Mouse (Mus musculus) layer of hippocampus, adult 6 months (tissue): ENCODE data around the gene Pign. TPM values are rescaled to one million over a fixed set of nuclear protein-coding genes. Genes with fewer than 3 reads are reported as not detected.

Experiments
- long read RNA-seq, 2 experiments: library from polyadenylated mRNA; unstranded; transcript quantifications; one replicate each; pipeline ENCODE4 v2.0.0; 2019 to 2020
- microRNA-seq: library from miRNA; unstranded; fragments of <30 nt; microRNA quantifications from one replicate; pipeline ENCODE4 v1.2.0, GENCODE M21; 2020
- polyA plus RNA-seq: library from polyadenylated mRNA; unstranded; fragments of <200 nt; fragmentation: Nextera tagmentation; gene quantifications from 2 replicates; pipeline ENCODE4 v1.2.3, GENCODE M21; 2021

Pign gene
- 1.9 and 2.5 TPM in 2 replicates for polyA plus RNA-seq
- long read RNA-seq, experiment 1, partial matches to known transcripts, result 1 of 2 reads
- long read RNA-seq, experiment 1, other reads (novel, unspliced or antisense), result 1 of 2 reads
- long read RNA-seq, experiment 2, full-length matches to known transcripts, result 7 of 18 reads
- long read RNA-seq, experiment 2, partial matches to known transcripts, result 1 of 18 reads
- long read RNA-seq, experiment 2, other reads (novel, unspliced or antisense), result 10 of 18 reads

GRCm38 (mm10) chr1:105663171-105663961, at the start of gene Pign, which contains the start of gene Relch:
Gene Pign, minus strand, starts transcription at chr1:105663677.
Gene Relch, plus strand, starts transcription at chr1:105663861.

Small RNA genes lying within 50 kb of the gene (microRNA-seq; reads per million reads assigned to microRNA genes)
- not detected for gene Gm22426

Other genes starting within 250 kb of the Pign start
- 17.8 and 20.5 TPM in 2 replicates for gene Relch, start 184 bp upstream of the Pign start, polyA plus RNA-seq
- gene Tnfrsf11a, start 117.0 kb upstream of the Pign start, polyA plus RNA-seq, result 0.72 and 0.73 TPM in 2 replicates